11 mouse cellular contexts compared by ENCODE assay signal in the genomic region with DNA sequence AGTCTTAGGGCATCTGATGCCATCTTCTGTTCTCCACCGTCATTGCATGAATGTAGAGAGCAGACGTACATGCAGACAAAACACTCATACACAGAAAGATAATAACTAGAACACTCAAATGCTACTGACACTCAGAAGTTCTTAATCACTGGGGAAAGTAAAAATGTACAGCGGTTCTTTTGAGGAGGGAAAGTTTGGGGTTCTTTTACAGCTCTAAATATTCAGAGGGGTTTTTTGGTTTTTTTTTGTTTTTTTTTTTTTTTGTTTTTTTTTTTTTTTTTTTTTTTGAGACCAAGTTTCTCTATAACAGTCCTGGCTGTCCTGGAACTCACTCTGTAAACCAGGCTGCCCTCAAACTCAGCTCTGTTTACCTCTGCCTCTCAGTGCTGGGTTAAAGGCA. TPM values are rescaled to one million over a fixed set of nuclear protein-coding genes. Genes with fewer than 3 reads are reported as not detected.
A peak's percentile ranks its signal among the peaks of the same experiment; 100 is the strongest.
DNase-seq lines count a peak whose midpoint lies in the region; ATAC-seq and TF ChIP-seq lines count a peak whose summit lies in the region.
"Had no signal": no experiment of that assay in that cellular context is flagged by ENCODE, and none has a peak within 500 bp of the region (broad histone marks: within the 10 kb centered on the region; RNA-seq: fewer than 3 reads in every experiment).

No protein-coding gene starts in this region.

- 0 out of 2 replicates have a peak overlapping the region, but pooled peaks have one; percentile 90 for H3K4me3 ChIP-seq in forebrain, embryonic 12.5 days (replicated peaks)
- no peak overlapping the region for H3K4me3 ChIP-seq in forebrain, embryonic 11.5 days (ENCODE audit: low read depth, low read length)
- H3K4me3 ChIP-seq in liver, embryonic 12.5 days, result no peak overlapping the region
- H3K4me3 ChIP-seq in liver, postnatal 0 days (ENCODE audit: low read depth, low read length), result no peak overlapping the region
- no peak overlapping the region for H3K4me3 ChIP-seq in hindbrain, postnatal 0 days (ENCODE audit: low read length)

- TF ChIP-seq EP300 in liver, postnatal 0 days (IDR thresholded peaks at IDR 0.05; ENCODE audit: low read depth), result no peak

- H3K36me3 ChIP-seq in forebrain, embryonic 12.5 days (replicated peaks), result peaks cover 50% of the 10 kb centered on the region
- peaks cover 10% of the 10 kb centered on the region for H3K36me3 ChIP-seq in forebrain, embryonic 11.5 days (ENCODE audit: control insufficient read depth, insufficient read depth, low read length)
- H3K36me3 ChIP-seq in liver, embryonic 12.5 days, result peaks cover 53% of the 10 kb centered on the region
- H3K36me3 ChIP-seq in liver, postnatal 0 days (replicated peaks; ENCODE audit: insufficient read depth, low read length), result peaks cover 37% of the 10 kb centered on the region
- H3K36me3 ChIP-seq in hindbrain, postnatal 0 days (ENCODE audit: insufficient read depth, low read length), result peaks cover 30% of the 10 kb centered on the region

- no peak for DNase-seq in forebrain, embryonic 11.5 days (ENCODE audit: low spot score)
- no peak for DNase-seq in liver, postnatal 0 days
- DNase-seq in hindbrain, postnatal 0 days (ENCODE audit: low spot score), result no peak
- DNase-seq in naive thymus-derived CD4-positive, alpha-beta T cell, adult 2 months (ENCODE audit: low read depth), result peak; percentile 29
- DNase-seq in gastrocnemius, postnatal 25 days, result no peak
- DNase-seq: kidney, postnatal 25 days; right cerebral cortex, postnatal 25 days had no signal

- H3K9ac ChIP-seq in forebrain, embryonic 12.5 days, result no peak overlapping the region
- no peak overlapping the region for H3K9ac ChIP-seq in forebrain, embryonic 11.5 days (ENCODE audit: low read length)
- H3K9ac ChIP-seq in liver, embryonic 12.5 days, result no peak overlapping the region
- no peak overlapping the region for H3K9ac ChIP-seq in liver, postnatal 0 days (replicated peaks)
- H3K9ac ChIP-seq in hindbrain, postnatal 0 days (replicated peaks; ENCODE audit: low read length), result no peak overlapping the region

- no peaks in the 10 kb centered on the region for H3K9me3 ChIP-seq in forebrain, embryonic 12.5 days
- H3K9me3 ChIP-seq in forebrain, embryonic 11.5 days (ENCODE audit: control insufficient read depth, low read length), result no peaks in the 10 kb centered on the region
- no peaks in the 10 kb centered on the region for H3K9me3 ChIP-seq in liver, embryonic 12.5 days (replicated peaks)
- no peaks in the 10 kb centered on the region for H3K9me3 ChIP-seq in liver, postnatal 0 days (ENCODE audit: low read length)
- H3K9me3 ChIP-seq in hindbrain, postnatal 0 days (ENCODE audit: low read length), result no peaks in the 10 kb centered on the region

- WGBS in forebrain, embryonic 12.5 days, result 93% methylated on average over 3 of the region's 3 CpGs
- 92% methylated on average over 3 of the region's 3 CpGs for WGBS in forebrain, embryonic 11.5 days
- WGBS in liver, embryonic 12.5 days (ENCODE audit: insufficient replicate concordance), result 78% methylated on average over 3 of the region's 3 CpGs
- 79% methylated on average over 3 of the region's 3 CpGs for WGBS in liver, postnatal 0 days (ENCODE audit: insufficient replicate concordance)
- 90% methylated on average over 3 of the region's 3 CpGs for WGBS in hindbrain, postnatal 0 days

- H3K27ac ChIP-seq in forebrain, embryonic 12.5 days, result no peak overlapping the region
- no peak overlapping the region for H3K27ac ChIP-seq in forebrain, embryonic 11.5 days (ENCODE audit: low read depth, low read length)
- H3K27ac ChIP-seq in liver, embryonic 12.5 days, result no peak overlapping the region
- H3K27ac ChIP-seq in liver, postnatal 0 days (ENCODE audit: low read depth), result no peak overlapping the region
- no peak overlapping the region for H3K27ac ChIP-seq in hindbrain, postnatal 0 days

- H3K27me3 ChIP-seq in forebrain, embryonic 12.5 days, result no peaks in the 10 kb centered on the region
- H3K27me3 ChIP-seq in forebrain, embryonic 11.5 days (ENCODE audit: control insufficient read depth, insufficient read depth, low read length), result no peaks in the 10 kb centered on the region
- H3K27me3 ChIP-seq in liver, embryonic 12.5 days (replicated peaks), result no peaks in the 10 kb centered on the region
- no peaks in the 10 kb centered on the region for H3K27me3 ChIP-seq in liver, postnatal 0 days (ENCODE audit: insufficient read depth, low read length)
- H3K27me3 ChIP-seq in hindbrain, postnatal 0 days (ENCODE audit: insufficient read depth, low read length), result no peaks in the 10 kb centered on the region

- H3K4me2 ChIP-seq in forebrain, embryonic 12.5 days, result no peak overlapping the region
- no peak overlapping the region for H3K4me2 ChIP-seq in forebrain, embryonic 11.5 days (ENCODE audit: low read depth, low read length, severe bottlenecking)
- H3K4me2 ChIP-seq in liver, embryonic 12.5 days, result peak overlapping the region; percentile 86; the same call in 1 of the 2 replicates
- no peak overlapping the region for H3K4me2 ChIP-seq in liver, postnatal 0 days (ENCODE audit: low read depth, low read length)
- H3K4me2 ChIP-seq in hindbrain, postnatal 0 days (ENCODE audit: low read depth, low read length), result peak overlapping the region; percentile 89

- TF ChIP-seq CTCF in liver, postnatal 0 days (IDR thresholded peaks at IDR 0.05; ENCODE audit: low read depth), result no peak; the same call in 1 of the 2 replicates
- TF ChIP-seq CTCF in hindbrain, postnatal 0 days (IDR thresholded peaks at IDR 0.05; ENCODE audit: low read depth), result no peak

- peaks cover 25% of the 10 kb centered on the region for H3K4me1 ChIP-seq in forebrain, embryonic 12.5 days
- peaks cover 11% of the 10 kb centered on the region for H3K4me1 ChIP-seq in forebrain, embryonic 11.5 days (replicated peaks; ENCODE audit: control insufficient read depth, insufficient read depth, low read length)
- H3K4me1 ChIP-seq in liver, embryonic 12.5 days, result peaks cover 36% of the 10 kb centered on the region
- peaks cover 19% of the 10 kb centered on the region for H3K4me1 ChIP-seq in liver, postnatal 0 days (ENCODE audit: insufficient read depth)
- H3K4me1 ChIP-seq in hindbrain, postnatal 0 days (ENCODE audit: insufficient read depth, low read length), result peaks cover 5% of the 10 kb centered on the region; the same call in 1 of the 2 replicates

- no peak for ATAC-seq in forebrain, embryonic 12.5 days (ENCODE audit: low FRiP score)
- no peak for ATAC-seq in forebrain, embryonic 11.5 days (replicated peaks; ENCODE audit: low FRiP score)
- no peak for ATAC-seq in liver, embryonic 12.5 days
- no peak for ATAC-seq in liver, postnatal 0 days
- ATAC-seq in hindbrain, postnatal 0 days, result no peak
- ATAC-seq in erythroblast, adult 5-6 weeks (replicated peaks; ENCODE audit: low FRiP score, poor library complexity, severe bottlenecking), result no peak

RNA-seq across cellular contexts. Expression of a gene that starts 1.9 kb away (rescaled TPM):
- polyA plus RNA-seq in forebrain, embryonic 12.5 days (2016; fragmentation: Nextera tagmentation; extraction: Ambion mirVana), result 445 and 449 TPM in 2 replicates
- polyA plus RNA-seq in forebrain, embryonic 11.5 days (2014; fragmentation: Nextera tagmentation; extraction: Ambion mirVana), result 450 and 480 TPM in 2 replicates
- 178 and 187 TPM in 2 replicates for polyA plus RNA-seq in liver, embryonic 12.5 days (2016; fragmentation: Nextera tagmentation; extraction: Ambion mirVana)
- 119 and 136 TPM in 2 replicates for polyA plus RNA-seq in liver, postnatal 0 days (2015; fragmentation: Nextera tagmentation; extraction: Ambion mirVana)
- 639 and 964 TPM in 2 replicates for total RNA-seq in hindbrain, postnatal 0 days (2014; rRNA removed)
- polyA plus RNA-seq in hindbrain, postnatal 0 days (2015; fragmentation: Nextera tagmentation; extraction: Ambion mirVana), result 618 and 628 TPM in 2 replicates
- total RNA-seq in erythroblast, adult 5-6 weeks (2015; ENCODE audit: low replicate concordance), result 11.7 and 13.4 TPM in 2 replicates
- 14.1 and 20.7 TPM in 2 replicates for total RNA-seq in erythroblast, adult 5-6 weeks (2017; ENCODE audit: low replicate concordance)
- total RNA-seq in gastrocnemius, postnatal 25 days (2021), result 100 to 1,000 TPM; 207 to 210 TPM

RNA-seq across cellular contexts. Expression of a gene that starts 13.2 kb away (rescaled TPM):
- 516 and 526 TPM in 2 replicates for polyA plus RNA-seq in forebrain, embryonic 12.5 days (2016; fragmentation: Nextera tagmentation; extraction: Ambion mirVana)
- polyA plus RNA-seq in forebrain, embryonic 11.5 days (2014; fragmentation: Nextera tagmentation; extraction: Ambion mirVana), result 369 and 455 TPM in 2 replicates
- 64.5 and 66.7 TPM in 2 replicates for polyA plus RNA-seq in liver, embryonic 12.5 days (2016; fragmentation: Nextera tagmentation; extraction: Ambion mirVana)
- polyA plus RNA-seq in liver, postnatal 0 days (2015; fragmentation: Nextera tagmentation; extraction: Ambion mirVana), result 116 and 145 TPM in 2 replicates
- total RNA-seq in hindbrain, postnatal 0 days (2014; rRNA removed), result 913 and 1,024 TPM in 2 replicates
- 767 and 773 TPM in 2 replicates for polyA plus RNA-seq in hindbrain, postnatal 0 days (2015; fragmentation: Nextera tagmentation; extraction: Ambion mirVana)
- 26.1 and 31.3 TPM in 2 replicates for total RNA-seq in erythroblast, adult 5-6 weeks (2015; ENCODE audit: low replicate concordance)
- 12.0 and 21.8 TPM in 2 replicates for total RNA-seq in erythroblast, adult 5-6 weeks (2017; ENCODE audit: low replicate concordance)
- 100 to 1,000 TPM; 126 to 152 TPM for total RNA-seq in gastrocnemius, postnatal 25 days (2021)

RNA-seq across cellular contexts. Expression of a gene that starts 21.6 kb away (rescaled TPM):
- polyA plus RNA-seq in forebrain, embryonic 12.5 days (2016; fragmentation: Nextera tagmentation; extraction: Ambion mirVana), result 2.0 and 3.0 TPM in 2 replicates
- 2.3 and 2.5 TPM in 2 replicates for polyA plus RNA-seq in forebrain, embryonic 11.5 days (2014; fragmentation: Nextera tagmentation; extraction: Ambion mirVana)
- 0.32 and 0.33 TPM in 2 replicates for polyA plus RNA-seq in liver, embryonic 12.5 days (2016; fragmentation: Nextera tagmentation; extraction: Ambion mirVana)
- 0.33 and 0.40 TPM in 2 replicates for polyA plus RNA-seq in liver, postnatal 0 days (2015; fragmentation: Nextera tagmentation; extraction: Ambion mirVana)
- total RNA-seq in hindbrain, postnatal 0 days (2014; rRNA removed), result 1.8 and 2.2 TPM in 2 replicates
- 3.3 and 3.6 TPM in 2 replicates for polyA plus RNA-seq in hindbrain, postnatal 0 days (2015; fragmentation: Nextera tagmentation; extraction: Ambion mirVana)
- total RNA-seq in erythroblast, adult 5-6 weeks (2015; ENCODE audit: low replicate concordance), result 1.0 and 2.7 TPM in 2 replicates
- 0.51 TPM in 1 of 2 replicates, not detected in the other for total RNA-seq in erythroblast, adult 5-6 weeks (2017; ENCODE audit: low replicate concordance)
- total RNA-seq in gastrocnemius, postnatal 25 days (2021), result under 1 TPM in 1 of 2 experiments, not detected in 1; 0.51 TPM
- polyA plus RNA-seq: erythroblast, embryonic 14.5 days had no signal

RNA-seq across cellular contexts. Expression of a gene that starts 32.2 kb away (rescaled TPM):
- polyA plus RNA-seq in forebrain, embryonic 12.5 days (2016; fragmentation: Nextera tagmentation; extraction: Ambion mirVana), result 104 and 110 TPM in 2 replicates
- 111 and 122 TPM in 2 replicates for polyA plus RNA-seq in forebrain, embryonic 11.5 days (2014; fragmentation: Nextera tagmentation; extraction: Ambion mirVana)
- 88.7 and 95.2 TPM in 2 replicates for polyA plus RNA-seq in liver, embryonic 12.5 days (2016; fragmentation: Nextera tagmentation; extraction: Ambion mirVana)
- polyA plus RNA-seq in liver, postnatal 0 days (2015; fragmentation: Nextera tagmentation; extraction: Ambion mirVana), result 61.0 TPM in 2 replicates
- total RNA-seq in hindbrain, postnatal 0 days (2014; rRNA removed), result 113 and 146 TPM in 2 replicates
- polyA plus RNA-seq in hindbrain, postnatal 0 days (2015; fragmentation: Nextera tagmentation; extraction: Ambion mirVana), result 97.1 and 101 TPM in 2 replicates
- total RNA-seq in erythroblast, adult 5-6 weeks (2015; ENCODE audit: low replicate concordance), result 10.2 and 16.5 TPM in 2 replicates
- total RNA-seq in erythroblast, adult 5-6 weeks (2017; ENCODE audit: low replicate concordance), result 5.6 and 7.7 TPM in 2 replicates
- 10 to 100 TPM; 96.2 to 99.0 TPM for total RNA-seq in gastrocnemius, postnatal 25 days (2021)

RNA-seq across cellular contexts. Expression of a gene that starts 45.1 kb away (rescaled TPM):
- 0.12 and 0.14 TPM in 2 replicates for polyA plus RNA-seq in forebrain, embryonic 12.5 days (2016; fragmentation: Nextera tagmentation; extraction: Ambion mirVana)
- not detected in 2 replicates for polyA plus RNA-seq in forebrain, embryonic 11.5 days (2014; fragmentation: Nextera tagmentation; extraction: Ambion mirVana)
- polyA plus RNA-seq in liver, embryonic 12.5 days (2016; fragmentation: Nextera tagmentation; extraction: Ambion mirVana), result 0.05 and 0.07 TPM in 2 replicates
- 0.14 and 0.24 TPM in 2 replicates for polyA plus RNA-seq in liver, postnatal 0 days (2015; fragmentation: Nextera tagmentation; extraction: Ambion mirVana)
- total RNA-seq in hindbrain, postnatal 0 days (2014; rRNA removed), result 0.05 TPM in 1 of 2 replicates, not detected in the other
- 0.13 and 0.18 TPM in 2 replicates for polyA plus RNA-seq in hindbrain, postnatal 0 days (2015; fragmentation: Nextera tagmentation; extraction: Ambion mirVana)
- total RNA-seq in erythroblast, adult 5-6 weeks (2015; ENCODE audit: low replicate concordance), result 6.3 and 6.9 TPM in 2 replicates
- total RNA-seq in erythroblast, adult 5-6 weeks (2017; ENCODE audit: low replicate concordance), result 0.70 and 0.94 TPM in 2 replicates
- total RNA-seq in gastrocnemius, postnatal 25 days (2021), result 1 to 10 TPM in 1 of 2 experiments, not detected in 1; 1.2 TPM
- polyA plus RNA-seq: erythroblast, embryonic 14.5 days had no signal

Comparison
In these comparisons a context has a peak if more than half of its experiments do, and no peak if none do; other contexts are left out.
1. H3K4me2 ChIP-seq: peak in liver, embryonic 12.5 days (single experiment) and hindbrain, postnatal 0 days (single experiment); none in forebrain, embryonic 12.5 days (single experiment), forebrain, embryonic 11.5 days (single experiment) and liver, postnatal 0 days (single experiment).